Mouse (Mus musculus): ENCODE results near the gene Tspan32.

Tspan32 gene

GRCm38 (mm10) chr7:143053008-143053899 lies 48.4 kb downstream of the Tspan32 start:
- no peak for DNase-seq (ENCODE audit: extremely low spot score, low read depth, low spot score)

DNA sequence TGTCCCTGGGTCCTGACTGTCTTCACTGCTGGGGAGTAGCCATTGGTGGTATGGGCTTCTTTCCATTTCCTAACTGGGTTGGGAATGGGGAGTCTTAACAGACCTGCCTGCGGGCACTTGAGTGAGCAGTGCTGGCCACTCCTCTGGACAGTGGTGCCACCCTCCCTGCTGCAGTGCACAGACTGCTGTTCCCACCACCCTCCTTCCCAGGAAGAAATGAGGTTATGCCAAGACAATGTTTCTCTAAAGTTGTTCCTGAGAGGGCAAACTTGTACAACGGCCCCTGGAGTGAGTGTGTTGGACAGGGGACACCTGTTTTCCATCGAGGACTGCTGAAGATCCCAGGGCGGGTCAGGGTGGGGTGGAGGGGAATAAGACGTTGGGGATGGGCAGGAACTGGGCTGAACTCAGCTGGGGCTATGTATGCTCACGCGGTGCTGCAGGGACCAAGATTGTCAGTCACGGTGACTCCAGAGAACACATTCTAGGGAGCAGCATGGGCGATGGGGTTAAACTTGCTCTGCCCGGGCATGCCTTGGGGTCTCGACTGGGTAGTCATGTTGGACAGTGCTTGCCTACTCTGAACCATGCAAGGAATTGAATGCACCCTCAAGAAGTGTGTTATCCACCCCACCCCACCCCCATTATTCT lies 49.2 kb downstream of the Tspan32 start:
- no peak for DNase-seq (ENCODE audit: extremely low spot score, low read depth, low spot score)

DNA sequence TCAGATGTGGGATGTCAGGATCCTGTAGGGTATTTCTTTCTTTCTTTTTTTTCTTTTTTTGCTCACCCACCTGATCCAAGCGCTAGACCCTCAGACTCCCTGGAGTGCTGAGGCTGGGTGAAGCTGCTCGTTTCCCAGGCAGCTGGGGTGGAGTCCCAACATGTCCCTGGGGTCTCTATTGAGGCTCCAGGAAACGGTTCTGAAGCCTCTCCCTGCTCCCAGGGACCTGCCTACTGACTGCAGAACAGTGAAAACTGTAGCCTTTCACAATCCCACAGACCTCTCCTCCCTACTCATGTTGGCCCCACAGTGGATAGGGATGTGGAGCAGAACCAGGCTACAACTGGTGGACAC lies 49.7 kb downstream of the Tspan32 start:
- DNase-seq (ENCODE audit: extremely low spot score, low read depth, low spot score) = no peak

DNA sequence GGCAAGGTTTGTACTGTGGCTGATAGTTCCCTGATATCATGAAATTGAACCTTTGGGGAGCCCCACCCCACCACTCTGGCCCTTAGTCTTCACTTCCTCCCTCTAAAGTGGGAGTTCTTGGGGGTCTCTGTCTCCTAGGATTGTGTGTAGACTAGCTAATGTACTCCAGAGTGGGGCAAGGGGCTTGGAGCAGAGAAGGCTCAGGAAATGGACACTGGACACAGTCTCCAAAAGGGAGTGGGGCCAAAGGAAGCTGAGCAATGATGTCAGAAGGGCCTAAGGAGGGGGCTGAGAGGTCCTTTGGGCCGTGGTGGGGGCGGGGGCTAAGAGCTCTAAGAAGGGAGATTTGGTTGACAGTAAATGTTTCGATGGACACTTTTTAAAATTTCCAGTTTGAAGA lies 50.2 kb downstream of the Tspan32 start:
- DNase-seq (ENCODE audit: extremely low spot score, low read depth, low spot score) = no peak

- DNase-seq (ENCODE audit: extremely low spot score, low read depth, low spot score) = no peak
Measured at GRCm38 (mm10) chr7:143055499-143056186, 50.8 kb downstream of the Tspan32 start.

DNA sequence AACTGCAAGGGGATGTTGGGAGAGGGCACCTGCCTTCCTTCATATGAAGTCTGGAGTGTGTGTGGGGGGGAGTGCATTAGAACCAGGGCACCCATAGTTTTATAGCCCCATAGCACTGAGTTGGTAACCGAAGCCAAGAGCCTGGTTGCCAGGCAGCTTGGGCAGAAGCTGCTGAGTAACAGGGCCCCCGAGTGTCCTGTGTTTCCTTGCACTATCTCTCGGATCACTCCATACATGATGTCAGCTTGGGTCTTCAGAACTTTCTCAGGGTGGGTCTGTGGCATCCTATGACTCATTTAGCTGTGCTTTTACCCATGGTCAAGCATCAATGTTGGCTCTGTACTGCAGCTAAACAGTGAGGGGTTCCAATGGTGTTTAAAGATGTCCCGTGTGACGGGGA lies 52.2 kb downstream of the Tspan32 start:
- no peak for DNase-seq (ENCODE audit: extremely low spot score, low read depth, low spot score)

- DNase-seq (ENCODE audit: extremely low spot score, low read depth, low spot score) = no peak
Measured at GRCm38 (mm10) chr7:143057667-143058220, 52.9 kb downstream of the Tspan32 start.

DNA sequence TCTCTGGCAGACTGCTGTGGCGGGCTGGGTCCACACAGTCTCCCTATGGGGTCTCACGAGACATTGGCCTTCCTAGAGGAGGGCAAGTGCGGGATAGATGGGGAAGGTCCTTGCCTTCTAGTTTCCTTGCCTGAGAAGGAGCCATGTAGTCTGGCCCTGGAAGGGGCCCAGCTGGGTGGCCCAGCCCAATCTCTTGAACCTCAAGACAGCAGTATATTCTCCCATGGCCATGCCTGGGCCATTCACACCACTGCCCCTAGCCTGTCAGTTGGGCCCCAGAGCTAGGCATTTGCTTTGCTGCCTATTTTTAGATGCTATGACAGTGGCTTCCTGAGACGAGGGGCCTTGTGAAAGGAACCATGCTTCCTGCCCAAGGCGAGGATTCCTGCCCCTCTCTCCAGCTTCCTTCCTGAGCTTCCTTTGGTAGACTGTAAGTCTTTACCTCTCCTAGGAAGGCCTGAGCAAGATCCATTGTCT lies 53.4 kb downstream of the Tspan32 start:
- DNase-seq (ENCODE audit: extremely low spot score, low read depth, low spot score) = no peak

DNA sequence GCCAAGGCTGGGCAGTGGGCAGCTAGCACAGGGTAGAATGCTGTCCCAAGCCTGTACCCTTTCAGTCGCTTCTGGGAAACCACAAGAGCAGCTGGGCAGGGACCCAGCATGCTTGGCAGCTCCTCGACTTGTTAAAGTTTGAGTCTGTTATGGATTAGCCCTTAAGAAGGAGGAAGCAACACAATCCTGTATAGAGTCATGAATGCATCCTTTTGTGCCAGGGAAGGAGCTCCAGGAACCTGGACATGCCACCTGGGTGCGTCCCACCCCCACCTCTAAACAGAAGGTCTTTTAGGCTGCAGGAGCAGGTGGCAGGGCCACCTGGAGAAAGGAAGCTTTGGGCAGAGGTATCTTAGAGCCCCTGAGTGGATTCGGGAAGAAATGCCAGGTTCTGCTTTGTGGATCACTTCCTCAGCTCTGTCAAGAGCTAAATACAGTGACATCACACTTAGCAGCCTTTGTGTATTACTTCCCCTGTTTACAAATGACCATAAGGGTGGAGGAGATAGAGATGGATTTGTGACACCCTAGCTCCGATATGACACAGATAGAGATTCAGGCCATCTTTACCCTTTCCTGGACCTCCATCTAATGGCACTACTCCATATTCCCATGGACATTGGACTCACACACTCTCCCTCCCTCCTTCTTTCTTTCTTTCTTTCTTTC lies 54.5 kb downstream of the Tspan32 start:
- no peak for DNase-seq (ENCODE audit: extremely low spot score, low read depth, low spot score)

DNA sequence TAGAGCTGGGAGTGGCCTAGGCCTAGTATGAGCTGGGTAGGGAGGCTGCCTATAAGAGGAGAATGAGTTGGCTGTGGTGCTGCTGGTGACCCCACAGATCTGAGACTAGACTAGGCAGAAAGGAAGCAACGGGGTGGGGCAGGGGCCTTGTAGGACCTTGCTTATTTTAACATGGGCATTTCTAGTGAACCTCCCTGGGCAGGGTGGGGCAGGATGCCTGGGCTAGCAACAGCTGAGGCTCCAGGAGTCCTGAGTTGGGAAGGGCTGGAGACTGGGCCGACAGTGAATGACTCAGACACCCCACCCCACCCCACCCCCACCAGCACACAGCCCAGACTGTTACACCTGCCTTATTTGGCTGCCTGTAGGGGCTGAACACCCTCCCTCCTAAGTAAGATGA lies 57.9 kb downstream of the Tspan32 start:
- DNase-seq (ENCODE audit: extremely low spot score, low read depth, low spot score) = no peak

GRCm38 (mm10) chr7:143064226-143064625 lies 59.4 kb downstream of the Tspan32 start:
- DNase-seq (ENCODE audit: extremely low spot score, low read depth, low spot score) = no peak

- no peak for DNase-seq (ENCODE audit: extremely low spot score, low read depth, low spot score)
Measured at GRCm38 (mm10) chr7:143065692-143066091, 60.8 kb downstream of the Tspan32 start.

GRCm38 (mm10) chr7:143067469-143067868 lies 62.6 kb downstream of the Tspan32 start:
- no peak for DNase-seq (ENCODE audit: extremely low spot score, low read depth, low spot score)

GRCm38 (mm10) chr7:143067897-143068296 lies 63.1 kb downstream of the Tspan32 start:
- DNase-seq (ENCODE audit: extremely low spot score, low read depth, low spot score) = no peak

- DNase-seq (ENCODE audit: extremely low spot score, low read depth, low spot score) = no peak
Measured at GRCm38 (mm10) chr7:143068316-143068881, 63.6 kb downstream of the Tspan32 start.

- DNase-seq (ENCODE audit: extremely low spot score, low read depth, low spot score) = peak; percentile 99
Measured at GRCm38 (mm10) chr7:143068882-143069591, 64.2 kb downstream of the Tspan32 start, which contains the start of gene Tssc4. Tssc4 (plus strand) TSS chr7:143069249.
